Mouse (Mus musculus) WW6 (cell line): ENCODE results near the gene Akr1c14.
A peak's percentile ranks its signal among the peaks of the same experiment; 100 is the strongest.
"Not testable (repeated sequence)": the region's sequence is repeated elsewhere in the genome, so short reads cannot be mapped to it uniquely, and the experiment has no call there.

ENCODE experiments used
- DNase-seq: peaks from one replicate; pipeline ENCODE4 v3.0.0-alpha.2; 2013; ENCODE audit warnings: low read depth, low spot score

Akr1c14 gene

DNA sequence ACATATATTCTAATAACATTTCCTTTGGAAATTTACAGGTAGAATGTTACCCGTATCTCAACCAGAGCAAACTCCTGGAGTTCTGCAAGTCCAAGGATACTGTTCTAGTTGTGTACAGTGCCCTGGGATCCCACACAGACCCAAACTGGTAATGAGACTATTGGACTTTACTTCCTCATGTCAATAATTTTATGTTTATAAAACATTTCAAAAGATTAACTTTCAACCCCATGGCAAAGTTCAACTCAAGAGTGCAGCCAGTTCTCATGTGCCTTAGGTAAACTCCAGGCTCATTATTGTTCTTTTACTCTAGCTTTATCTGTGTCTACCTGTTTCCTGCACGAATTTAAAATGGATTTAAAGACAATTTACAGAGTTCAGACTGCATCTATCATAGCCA is at the start of gene Akr1c14:
Akr1c14 (plus strand) TSS at position 293 of the 400 bp plus-strand sequence.
- no peak for DNase-seq

DNA sequence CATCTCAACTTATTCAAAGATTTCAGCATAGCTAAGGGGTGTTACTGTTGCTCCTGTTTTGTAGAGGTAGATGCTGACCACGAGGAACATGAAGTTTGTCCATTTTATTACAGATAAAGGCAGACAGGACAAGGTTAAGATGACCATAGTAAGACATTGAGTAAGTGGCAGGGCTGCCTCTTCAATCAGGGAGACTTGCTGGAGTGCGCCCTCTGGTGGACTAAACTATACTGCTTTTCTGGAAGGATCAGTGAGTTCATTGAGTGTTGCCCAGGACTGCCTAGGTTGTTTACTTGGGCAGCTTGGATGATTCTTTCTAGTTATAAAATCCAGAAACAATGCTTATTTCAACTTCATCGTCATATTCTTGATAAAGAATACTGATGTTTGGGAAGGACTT is 47.1 kb upstream of the Akr1c14 start:
- DNase-seq = peak; percentile 36

DNA sequence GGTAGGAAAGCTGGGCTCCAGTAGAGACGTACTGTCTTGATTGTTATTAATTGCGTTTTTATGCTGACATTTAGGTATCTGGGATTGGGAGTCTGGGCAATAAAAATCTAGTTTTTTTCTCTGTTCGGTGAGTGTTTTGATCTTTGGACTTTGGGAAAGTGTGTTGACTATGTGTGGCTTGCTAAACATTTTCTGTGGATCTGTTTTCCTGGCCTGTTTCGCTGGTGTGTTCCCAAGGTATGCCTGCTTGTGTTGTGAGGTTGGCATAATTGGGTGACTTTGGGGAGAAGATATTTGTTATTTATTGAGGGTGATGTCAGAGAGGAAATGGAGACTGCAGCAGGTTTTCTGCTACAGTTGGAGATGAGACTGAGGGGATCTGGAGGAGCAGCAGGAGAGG is 38.0 kb upstream of the Akr1c14 start:
- DNase-seq = no peak

DNA sequence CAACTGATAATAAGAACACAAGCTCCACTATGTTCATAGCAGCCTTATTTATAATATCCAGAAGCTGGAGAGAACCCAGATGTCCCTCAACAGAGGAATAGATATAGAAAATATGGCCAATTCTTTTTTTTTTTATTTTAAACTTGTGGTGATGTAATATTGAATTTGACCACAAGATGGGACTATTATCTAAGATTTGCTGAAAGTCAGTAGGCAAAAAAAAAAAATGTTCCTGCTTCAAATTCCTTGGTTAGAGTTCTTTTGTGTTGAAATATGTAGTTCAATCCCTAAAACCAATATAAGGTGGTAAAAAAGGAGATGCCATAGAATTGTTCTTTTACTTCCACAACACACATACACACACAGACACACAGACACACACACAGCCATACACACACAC is 35.0 kb upstream of the Akr1c14 start:
- no peak for DNase-seq

DNA sequence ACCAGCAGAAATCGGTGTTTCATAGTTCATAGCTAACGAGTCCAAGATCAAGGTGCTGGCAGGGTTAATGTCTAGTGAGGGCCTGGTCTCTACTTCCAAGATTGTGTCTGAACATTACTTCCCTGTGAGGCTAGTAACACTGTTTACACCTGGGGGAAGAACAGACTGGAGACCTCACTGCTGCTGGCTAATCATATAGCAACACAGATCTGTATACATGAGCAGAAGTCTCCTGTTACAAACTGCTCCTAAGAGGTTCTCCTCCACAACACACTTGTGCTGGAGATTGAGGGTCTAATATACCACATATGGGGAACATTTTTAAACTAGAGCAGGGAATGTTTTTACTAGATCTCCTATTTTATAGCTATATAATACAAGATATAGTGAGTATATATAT is 18.9 kb upstream of the Akr1c14 start:
- DNase-seq = no peak

DNA sequence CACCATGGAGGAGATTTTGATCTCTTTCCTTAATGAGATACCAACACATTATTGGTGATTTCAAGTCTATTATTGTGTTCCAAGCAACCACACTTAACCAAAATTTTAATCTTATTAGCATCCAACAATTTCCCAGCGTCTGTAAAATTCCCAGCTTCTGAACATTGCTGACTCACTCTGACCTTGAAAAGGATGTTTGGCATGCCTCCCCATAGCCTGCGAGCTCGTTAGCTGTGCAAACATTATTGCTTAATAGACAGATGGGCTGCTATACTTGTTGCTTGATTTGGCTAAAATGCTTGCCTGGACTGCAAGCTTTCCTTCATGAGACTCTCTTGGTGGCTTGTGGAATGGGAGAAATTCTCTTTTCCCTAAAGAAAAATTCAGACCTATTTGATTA is 16.3 kb upstream of the Akr1c14 start:
- DNase-seq = no peak

DNA sequence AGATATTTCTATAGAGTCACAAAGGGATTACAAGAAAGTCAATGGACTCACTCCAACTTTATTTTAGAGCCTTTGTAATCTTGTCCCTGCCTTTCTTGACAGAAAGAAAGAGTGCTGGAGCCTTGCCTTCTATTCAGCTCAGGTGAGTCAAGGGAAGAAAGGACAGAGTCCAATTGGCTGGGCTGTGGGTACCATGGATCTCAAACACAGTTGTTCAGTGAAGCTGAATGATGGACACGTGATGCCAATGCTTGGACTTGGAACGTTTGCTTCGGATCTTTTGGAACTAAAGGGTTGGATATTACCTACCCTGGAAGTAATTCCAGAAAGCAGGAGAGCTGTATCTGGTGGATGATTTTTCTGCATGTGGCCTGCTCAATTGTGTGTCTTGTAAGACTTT is 13.8 kb upstream of the Akr1c14 start:
- DNase-seq = no peak

DNA sequence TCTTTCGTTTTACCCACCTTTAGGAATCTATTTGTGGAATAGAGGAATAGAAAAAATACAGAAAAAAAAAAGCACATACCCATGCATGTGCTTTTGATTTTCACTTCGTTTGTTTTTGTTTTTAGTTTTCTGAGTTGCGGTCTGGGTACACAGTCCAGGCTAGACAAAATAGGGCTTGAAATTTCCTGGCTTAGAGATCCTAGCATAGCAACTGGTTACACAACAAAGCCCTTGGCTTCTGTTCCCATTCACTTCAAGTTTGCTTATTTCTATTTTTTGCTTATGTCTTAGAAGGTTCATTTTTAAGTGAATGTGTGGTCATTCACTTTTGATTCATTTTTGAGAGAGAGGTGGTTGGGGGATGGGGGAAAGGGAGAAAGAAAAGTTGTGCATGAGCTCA is 2.7 kb upstream of the Akr1c14 start:
- no peak for DNase-seq

DNA sequence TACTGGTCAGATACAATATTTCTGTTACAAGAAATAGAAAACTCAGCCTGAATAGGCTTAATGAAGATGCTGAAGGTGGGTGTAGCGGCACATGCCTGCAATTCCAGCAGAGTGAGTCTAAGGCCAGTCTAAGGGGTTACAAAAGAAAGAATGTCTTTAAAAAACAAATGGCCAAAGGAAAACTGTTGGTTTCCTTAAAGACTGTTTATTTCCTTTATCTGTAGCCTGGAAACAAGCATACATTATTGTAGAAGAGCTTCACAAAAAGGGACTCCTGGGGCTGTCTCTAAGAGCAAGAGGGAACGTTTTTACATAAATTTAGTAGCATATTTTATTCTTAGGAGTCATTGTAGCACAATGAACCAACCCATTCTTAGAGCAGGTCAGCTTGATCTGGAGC is 2.0 kb upstream of the Akr1c14 start:
- no peak for DNase-seq

DNA sequence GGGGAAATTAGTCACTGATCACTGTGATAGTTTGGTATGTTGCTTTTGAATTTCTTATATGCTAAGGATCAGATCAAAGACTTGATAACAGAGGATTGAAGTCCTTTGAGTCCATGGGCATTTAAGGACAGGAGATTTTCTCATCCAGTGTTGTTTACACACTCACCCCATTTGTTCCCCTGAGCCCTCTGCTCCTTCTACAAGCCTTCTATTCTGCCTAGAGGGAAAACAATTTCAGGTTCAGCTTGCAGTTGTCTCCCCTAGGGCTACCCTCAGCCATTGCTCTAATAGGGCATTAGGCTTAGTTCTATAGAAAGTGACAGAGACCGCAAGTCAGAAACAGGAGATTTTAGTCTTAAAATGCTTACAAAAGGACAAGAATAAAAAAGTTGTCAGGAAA is 585 bp upstream of the Akr1c14 start:
- DNase-seq = no peak

DNA sequence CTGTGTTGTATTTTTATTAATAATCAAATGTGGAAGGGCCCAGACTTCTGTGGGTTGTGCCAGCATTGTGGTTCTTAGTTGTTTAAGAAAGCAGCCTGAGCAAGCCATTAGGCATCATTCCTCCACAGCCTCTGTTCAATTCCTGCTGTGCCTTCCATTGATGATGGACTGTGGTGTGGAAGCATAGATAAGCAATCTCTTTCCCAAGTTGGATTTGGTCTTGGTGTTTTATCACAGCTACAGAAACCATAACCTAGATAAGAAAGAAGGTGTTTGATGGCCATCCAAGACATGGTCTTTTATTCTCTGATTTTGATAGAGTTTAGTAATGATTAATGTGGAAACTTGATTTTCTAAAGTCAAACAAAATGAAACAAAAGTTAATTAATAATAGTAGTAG is 844 bp downstream of the Akr1c14 start:
- DNase-seq = no peak

DNA sequence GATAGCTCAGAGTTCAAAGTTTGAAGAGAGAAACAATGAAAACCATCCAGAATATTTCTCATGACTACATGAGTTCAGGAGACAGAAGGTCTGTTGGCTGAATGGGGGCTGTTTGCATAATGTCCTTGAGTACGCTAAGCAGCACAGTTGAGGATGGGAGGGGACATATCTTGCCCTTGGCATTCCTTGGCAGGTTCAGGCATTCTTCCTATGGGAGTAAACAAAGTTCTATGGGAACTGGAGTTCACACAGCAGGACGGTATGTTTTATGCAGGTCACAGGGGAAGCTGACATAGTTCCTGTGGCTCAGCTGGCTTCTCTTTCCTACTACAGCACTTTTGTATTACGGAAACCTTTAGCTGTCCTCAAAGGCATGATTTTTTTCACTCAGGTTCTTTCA is 6.6 kb downstream of the Akr1c14 start:
- no peak for DNase-seq

DNA sequence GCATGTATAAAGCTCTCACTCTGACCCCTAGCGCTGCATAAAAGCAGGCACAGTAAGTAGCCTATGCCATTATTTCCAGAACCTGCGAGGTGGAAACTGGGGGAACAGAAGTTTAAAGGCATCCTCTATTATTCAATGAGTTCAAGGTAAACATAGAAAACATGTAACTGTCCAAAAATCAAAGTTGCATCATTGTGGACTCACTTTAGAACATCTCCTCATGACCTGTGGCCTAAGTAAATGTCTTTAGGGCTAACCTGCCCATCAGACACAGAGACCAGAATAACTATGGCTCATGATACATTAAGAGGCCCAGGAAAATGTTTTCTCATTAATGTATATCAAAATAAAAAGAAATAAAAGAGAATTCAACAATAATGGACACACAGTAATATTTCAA is 7.4 kb downstream of the Akr1c14 start:
- no peak for DNase-seq

DNA sequence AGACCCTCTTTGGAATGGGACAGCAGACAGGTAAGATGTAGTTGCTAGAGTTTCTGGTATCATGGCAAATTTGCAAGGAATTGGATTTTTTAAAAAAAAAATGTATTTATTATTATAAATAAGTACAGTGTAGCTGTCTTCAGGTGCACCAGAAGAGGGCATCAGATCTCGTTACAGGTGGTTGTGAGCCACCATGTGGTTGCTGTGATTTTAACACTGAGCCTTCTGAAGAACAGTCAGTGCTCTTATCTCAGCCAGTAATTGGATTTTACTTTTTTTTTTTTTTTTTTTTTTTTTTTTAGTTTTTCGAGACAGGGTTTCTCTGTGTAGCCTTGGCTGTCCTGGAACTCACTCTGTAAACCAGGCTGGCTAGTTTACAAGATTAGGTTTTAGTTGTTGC is 9.4 kb downstream of the Akr1c14 start:
- DNase-seq = not testable (repeated sequence)

DNA sequence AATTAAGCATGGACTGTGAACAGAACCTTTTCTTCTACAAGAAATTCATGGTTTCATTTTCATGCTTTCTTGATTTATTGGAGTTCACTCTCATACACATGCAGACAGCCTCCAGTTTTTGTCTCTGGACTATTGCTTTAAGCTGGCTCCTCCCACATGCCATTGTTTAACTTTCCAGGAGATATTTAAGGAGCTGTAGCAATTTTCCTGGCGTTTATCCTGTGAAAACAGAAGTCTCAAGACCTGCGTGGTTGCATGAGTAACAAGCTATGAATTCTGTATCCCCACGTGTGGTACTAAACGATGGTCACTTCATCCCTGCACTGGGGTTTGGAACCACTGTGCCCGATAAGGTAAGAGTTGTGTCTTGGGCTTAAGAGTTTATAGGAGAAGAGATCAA is 10.6 kb downstream of the Akr1c14 start:
- no peak for DNase-seq

DNA sequence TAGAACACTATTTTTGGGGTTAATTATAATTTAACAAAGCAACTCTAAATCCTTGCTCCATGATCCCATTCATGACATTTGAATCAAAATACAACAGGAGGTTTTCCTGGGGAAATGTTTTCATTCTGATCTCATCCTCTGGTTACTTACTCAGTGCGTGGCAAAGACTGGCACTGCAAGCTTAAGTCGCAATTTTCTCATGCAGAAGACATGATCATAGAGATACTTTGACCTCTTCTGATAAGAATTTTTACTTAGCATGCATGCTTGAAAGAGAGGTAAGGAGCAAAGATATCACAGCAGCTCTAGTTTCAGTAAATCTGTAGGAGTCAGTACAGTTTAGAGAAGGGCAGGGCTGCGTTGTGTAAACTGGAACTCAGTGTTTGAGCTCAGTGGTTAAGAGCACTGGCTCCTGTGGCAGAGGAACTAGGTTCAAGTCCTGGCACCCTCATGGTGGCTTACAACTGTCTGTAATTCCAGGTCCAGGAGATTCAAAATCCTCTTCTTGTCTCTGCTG is 11.5 kb downstream of the Akr1c14 start:
- DNase-seq = no peak

DNA sequence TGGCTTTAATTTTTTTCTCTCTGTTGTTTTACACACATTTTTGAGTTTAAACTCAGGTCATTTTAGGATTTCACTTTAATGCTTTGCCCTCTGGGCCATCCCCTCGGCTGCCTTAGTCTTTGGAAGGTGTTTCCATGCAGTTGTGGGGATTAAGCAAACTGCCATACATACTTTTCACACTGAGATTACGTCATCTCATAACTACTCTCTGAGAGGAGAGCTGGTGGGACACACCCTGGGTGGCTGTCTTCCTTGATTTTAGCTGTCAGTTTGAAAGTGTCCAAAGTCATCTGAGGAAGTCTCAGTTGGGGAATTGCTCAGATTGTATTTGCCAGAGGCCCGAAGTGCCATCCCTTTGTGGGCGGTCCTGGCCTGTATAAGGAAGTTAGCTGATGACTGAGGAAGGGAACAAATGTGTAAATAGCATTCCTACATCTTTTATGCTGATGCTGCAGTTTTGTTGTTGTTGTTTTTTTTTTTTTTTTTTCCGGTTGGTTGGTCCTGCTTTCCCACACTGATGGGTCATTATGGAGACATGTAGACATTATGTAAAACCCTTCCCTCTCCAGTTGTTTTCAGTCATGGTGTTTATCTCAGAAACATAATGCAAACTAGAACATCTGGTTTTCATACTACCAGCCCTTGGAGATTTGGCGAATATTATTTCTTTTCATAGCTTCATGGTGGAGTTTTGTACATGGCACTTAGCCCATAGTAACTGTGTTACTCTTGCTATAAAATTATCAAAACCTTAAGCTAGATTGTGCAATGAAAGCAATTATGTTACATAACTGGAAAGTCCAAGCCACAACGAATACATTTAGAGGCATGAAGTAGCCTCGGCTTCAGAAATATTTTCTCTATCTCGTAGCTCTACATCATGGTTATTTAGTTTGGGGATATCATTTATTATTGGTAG is 28.0 kb downstream of the Akr1c14 start:
- DNase-seq = no peak

DNA sequence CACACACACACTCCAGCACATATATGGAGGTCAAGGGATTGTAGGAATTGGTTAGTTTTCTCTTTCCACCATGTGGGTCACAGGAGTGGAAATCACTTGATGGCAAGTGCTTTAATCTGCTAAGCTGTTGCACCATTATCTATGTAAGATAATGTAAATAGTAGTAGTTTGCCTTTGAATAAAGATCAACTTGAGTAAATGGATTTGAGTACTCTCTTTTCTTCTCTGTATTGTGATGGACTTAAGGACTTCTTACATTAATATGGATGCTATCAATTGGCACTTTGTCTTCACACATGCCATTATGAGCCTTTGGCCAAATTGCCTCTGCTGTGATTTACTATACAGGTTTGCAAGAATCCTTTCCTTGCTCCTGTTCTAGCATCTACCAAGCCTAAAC is 31.1 kb downstream of the Akr1c14 start:
- no peak for DNase-seq

DNA sequence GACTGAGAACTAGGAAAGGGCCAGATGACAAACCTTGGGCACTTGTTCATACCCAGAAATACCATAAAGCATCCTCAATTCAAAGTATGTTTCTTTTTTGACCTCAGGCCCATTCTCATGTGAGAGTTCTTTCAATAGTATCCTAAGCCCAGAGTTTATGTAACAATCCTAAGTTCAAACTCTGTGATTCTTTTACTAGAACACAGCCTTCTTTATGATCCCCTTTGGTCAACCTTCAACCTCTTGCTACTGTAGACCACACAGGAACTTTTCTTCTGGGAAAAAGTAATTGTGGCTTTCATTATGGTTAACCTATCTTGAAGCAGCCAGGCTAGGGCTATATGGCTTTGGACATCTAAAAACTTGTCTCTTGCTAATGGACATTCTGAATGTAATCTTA is 52.9 kb downstream of the Akr1c14 start:
- DNase-seq = no peak

DNA sequence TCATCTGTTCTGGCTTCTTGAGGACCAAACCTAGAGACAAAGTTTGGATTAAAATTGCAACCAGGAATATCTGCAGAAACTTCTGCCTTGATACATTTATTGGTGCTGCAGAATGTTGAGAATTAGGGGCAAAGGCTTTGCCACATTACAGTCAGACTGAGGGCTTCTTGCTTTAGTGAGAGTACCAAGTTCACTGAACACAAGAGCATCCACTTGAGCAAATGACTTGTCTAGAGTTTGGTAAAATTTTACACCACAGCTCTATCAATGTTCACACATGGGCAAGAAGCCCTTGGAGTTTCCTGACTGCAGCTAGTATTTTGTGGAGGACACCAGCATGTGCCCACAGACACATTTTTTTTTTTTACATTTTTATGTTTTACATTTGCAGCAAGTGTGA is 53.9 kb downstream of the Akr1c14 start:
- no peak for DNase-seq

DNA sequence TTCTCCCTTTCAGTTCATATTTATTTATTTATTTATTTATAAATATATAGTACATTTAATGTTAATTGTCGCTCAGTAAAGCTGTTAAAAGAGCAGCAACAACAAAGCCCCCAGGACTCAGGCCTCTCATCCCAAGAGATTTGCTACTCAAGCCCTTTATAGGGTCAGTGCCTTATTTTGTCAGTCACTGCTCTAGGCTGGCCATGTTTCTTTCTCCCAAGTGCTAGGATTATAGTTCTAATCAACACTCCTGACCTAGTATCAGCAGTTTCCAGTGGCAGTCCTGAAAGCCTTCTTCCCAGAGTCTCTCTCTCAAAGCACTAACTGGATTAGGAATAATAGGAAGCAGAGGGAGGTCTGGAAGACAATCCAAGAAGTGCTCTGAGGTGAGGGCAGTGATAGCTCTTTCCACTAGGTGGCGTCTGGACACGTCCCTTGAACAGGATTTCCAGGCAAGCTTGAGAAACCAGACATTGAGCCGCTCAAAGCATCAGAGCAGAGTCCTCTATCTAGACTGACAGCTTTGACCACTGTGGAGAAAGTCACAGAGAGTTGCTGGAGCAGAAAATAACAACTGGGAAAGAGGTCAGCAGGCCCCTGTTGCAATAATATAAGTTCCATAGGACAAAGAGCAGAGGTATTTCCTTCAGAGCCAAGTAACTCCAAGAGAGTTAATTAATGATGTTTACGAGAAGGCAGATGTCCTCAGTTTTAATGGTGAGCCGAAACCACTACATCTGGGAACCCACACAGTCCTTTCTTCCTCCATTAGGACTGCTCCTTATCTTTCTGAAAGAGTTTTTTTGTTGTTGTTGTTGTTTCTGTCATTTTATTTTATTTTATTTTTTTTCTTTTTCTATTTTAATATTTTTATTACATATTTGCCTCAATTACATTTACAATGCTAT is 61.7 kb downstream of the Akr1c14 start:
- peak; percentile 26 for DNase-seq

DNA sequence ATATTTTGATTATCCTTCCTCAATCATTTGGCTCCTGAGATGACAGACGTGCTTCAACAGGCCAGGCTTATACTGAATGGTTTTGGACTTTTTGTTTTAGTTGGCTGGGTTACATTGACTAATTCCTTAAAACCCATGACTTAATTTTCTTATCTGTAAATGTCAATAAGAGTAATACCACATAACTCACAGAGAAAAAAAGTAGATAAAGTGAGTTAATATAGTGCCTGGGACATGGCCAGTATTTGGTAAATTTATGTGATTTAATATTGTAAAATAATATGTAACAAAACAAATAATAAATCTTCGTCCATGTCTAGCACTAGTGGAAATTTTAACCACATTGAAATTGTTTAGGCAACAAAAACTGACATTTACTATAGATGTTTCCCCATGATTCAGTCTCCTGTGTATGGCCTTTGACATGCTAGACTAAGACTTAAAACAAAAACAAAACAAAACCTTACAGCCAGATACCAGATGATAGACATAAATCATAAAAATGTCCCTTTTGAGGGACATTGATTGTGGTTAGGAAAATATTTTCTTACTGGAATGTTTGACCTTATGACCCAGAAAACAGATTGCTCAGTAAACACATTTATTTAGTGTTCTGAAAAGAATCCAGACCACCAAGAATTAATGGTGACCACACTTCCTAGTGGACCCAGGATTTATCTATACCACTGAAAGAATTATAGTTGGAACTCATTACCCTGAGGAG is 70.5 kb downstream of the Akr1c14 start:
- DNase-seq = no peak
